Mouse (Mus musculus) neural tube, embryonic 14.5 days (tissue): ENCODE measurements around the gene AC170998.1. TPM values are rescaled to one million over a fixed set of nuclear protein-coding genes. Genes with fewer than 3 reads are reported as not detected.
"Not testable (repeated sequence)": the region's sequence is repeated elsewhere in the genome, so short reads cannot be mapped to it uniquely, and the experiment has no call there.

Source experiments
- ATAC-seq: fragments of 200-750 bp; cut with Nextera tagmentation; 2 replicates; pipeline ENCODE4 v1.8.0; 2017; ENCODE audit warnings: low read depth, mild to moderate bottlenecking, moderate TSS enrichment, moderate library complexity
- H3K27ac ChIP-seq: fragments of 300-500 bp; sonication (generic); 2 replicates; pipeline ENCODE4 v1.5.1; 2014; ENCODE audit warnings: low read depth, mild to moderate bottlenecking, control low read depth, low read length, moderate library complexity, mixed read lengths
- H3K27me3 ChIP-seq: fragments of 300-500 bp; sonication (generic); 2 replicates; pipeline ENCODE4 v1.6.1; 2014; ENCODE audit warnings: low read length; ENCODE audit not compliant: control insufficient read depth, insufficient read depth
- H3K36me3 ChIP-seq: fragments of 300-500 bp; sonication (generic); 2 replicates; pipeline ENCODE4 v1.6.1; 2014; ENCODE audit warnings: low read length, mixed read lengths; ENCODE audit not compliant: control insufficient read depth, insufficient read depth
- H3K4me1 ChIP-seq: fragments of 300-500 bp; sonication (generic); 2 replicates; pipeline ENCODE4 v1.6.1; 2014; ENCODE audit warnings: low read length; ENCODE audit not compliant: control insufficient read depth, insufficient read depth
- H3K4me2 ChIP-seq: fragments of 300-500 bp; sonication (generic); 2 replicates; pipeline ENCODE4 v1.6.1; 2014; ENCODE audit warnings: mild to moderate bottlenecking, low read depth, low read length, control low read depth
- H3K4me3 ChIP-seq: fragments of 300-500 bp; sonication (generic); 2 replicates; pipeline ENCODE4 v1.5.1; 2014; ENCODE audit warnings: low read depth, low read length, control low read depth, mixed read lengths
- H3K9ac ChIP-seq: fragments of 300-500 bp; sonication (generic); replicated peaks from 2 replicates; pipeline ENCODE4 v1.6.1; 2014; ENCODE audit warnings: low read depth, mild to moderate bottlenecking, control low read depth, low read length, mixed read lengths
- H3K9me3 ChIP-seq: fragments of 300-500 bp; sonication (generic); 2 replicates; pipeline ENCODE4 v1.6.1; 2016; ENCODE audit warnings: low read length; ENCODE audit not compliant: control insufficient read depth
- WGBS: fragments of 180-500 bp; shearing (Covaris S2); extraction: QIAGEN DNeasy Blood & Tissue Kit; methylation state at CpG from one replicate; pipeline ENCODE4 v1.1.7; 2014; 5-methylcytosine and 5-hydroxymethylcytosine counted together
- polyA plus RNA-seq: library from polyadenylated mRNA; unstranded; fragments of >200 nt; fragmentation: Nextera tagmentation; extraction: Ambion mirVana; gene quantifications from 2 replicates; pipeline ENCODE4 v1.2.1, GENCODE M21; 2014

Gene AC170998.1
- polyA plus RNA-seq, 1 experiment from 2014 or later: 2.3 TPM

DNA sequence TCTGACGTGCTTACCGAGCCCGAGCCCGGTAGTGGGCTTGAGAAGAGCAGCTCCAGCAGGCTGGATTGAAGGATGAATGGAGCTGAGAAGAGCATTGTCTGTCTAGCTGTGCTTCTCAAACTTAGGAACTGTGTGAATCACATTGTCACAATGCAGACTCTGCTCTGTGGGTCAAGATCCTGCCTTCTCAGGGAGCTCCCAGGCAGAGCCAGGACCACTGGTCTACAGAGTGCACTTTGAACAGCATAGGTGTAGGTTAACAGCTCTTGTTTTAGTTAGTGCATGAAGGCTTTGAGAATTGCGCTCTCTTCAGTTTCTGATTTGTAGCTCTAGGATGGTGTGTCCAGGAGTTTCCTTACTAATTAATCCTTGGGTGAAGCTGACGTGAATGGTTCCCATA is 14.6 kb upstream of the AC170998.1 start:
- no peak overlapping the region for H3K27ac ChIP-seq
- H3K9ac ChIP-seq: no peak overlapping the region
- WGBS: 92% methylated on average over 6 of the region's 6 CpGs
- ATAC-seq: no peak
- H3K4me1 ChIP-seq: peaks cover 8% of the 10 kb centered on the region; the same call in 1 of the 2 replicates
- H3K36me3 ChIP-seq: no peaks in the 10 kb centered on the region; the same call in 1 of the 2 replicates
- no peak overlapping the region for H3K4me2 ChIP-seq
- H3K27me3 ChIP-seq: no peaks in the 10 kb centered on the region
- no peak overlapping the region for H3K4me3 ChIP-seq
- H3K9me3 ChIP-seq: no peaks in the 10 kb centered on the region

GRCm38 (mm10) chr17:28712305-28712704 is 13.6 kb upstream of the AC170998.1 start:
- ATAC-seq: no peak
- Histone ChIP-seq H3K27ac (no peak overlapping the region), H3K9me3 (no peaks in the 10 kb centered on the region), H3K4me1 (peaks cover 8% of the 10 kb centered on the region; the same call in 1 of the 2 replicates), H3K36me3 (no peaks in the 10 kb centered on the region; the same call in 1 of the 2 replicates), H3K27me3 (no peaks in the 10 kb centered on the region), H3K4me3 (no peak overlapping the region), H3K4me2 (no peak overlapping the region), H3K9ac (no peak overlapping the region)
- 83% methylated on average over 6 of the region's 6 CpGs for WGBS

DNA sequence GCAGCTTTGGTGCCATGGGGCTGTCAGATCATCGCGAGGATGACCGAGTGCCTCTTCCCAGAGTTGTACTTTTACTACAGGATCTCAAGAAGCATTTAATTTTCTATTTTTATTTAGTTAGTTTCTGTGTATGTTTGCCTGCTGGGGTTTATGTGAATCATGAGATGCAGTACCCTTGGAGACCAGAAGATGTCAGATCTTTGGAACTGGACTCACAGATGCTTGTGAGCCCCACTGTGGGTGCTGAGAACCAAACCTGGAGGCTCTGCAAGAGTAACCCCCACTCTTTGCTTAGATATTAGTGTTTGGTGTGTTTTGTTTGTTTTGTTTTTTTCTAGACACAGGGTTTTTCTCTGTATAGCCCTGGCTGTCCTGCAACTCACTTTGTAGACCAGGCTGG is 11.9 kb upstream of the AC170998.1 start:
- no peaks in the 10 kb centered on the region; the same call in 1 of the 2 replicates for H3K36me3 ChIP-seq
- H3K27me3 ChIP-seq: no peaks in the 10 kb centered on the region
- no peak overlapping the region for H3K4me2 ChIP-seq
- H3K27ac ChIP-seq: no peak overlapping the region
- WGBS: 94% methylated on average over 3 of the region's 3 CpGs
- peaks cover 7% of the 10 kb centered on the region; the same call in 1 of the 2 replicates for H3K4me1 ChIP-seq
- no peak overlapping the region for H3K9ac ChIP-seq
- ATAC-seq: no peak
- H3K4me3 ChIP-seq: no peak overlapping the region
- no peaks in the 10 kb centered on the region for H3K9me3 ChIP-seq

- H3K36me3 ChIP-seq: peaks cover 7% of the 10 kb centered on the region
- H3K4me3 ChIP-seq: no peak overlapping the region
- H3K27me3 ChIP-seq: no peaks in the 10 kb centered on the region
- H3K27ac ChIP-seq: no peak overlapping the region
- H3K9me3 ChIP-seq: no peaks in the 10 kb centered on the region
- no peaks in the 10 kb centered on the region for H3K4me1 ChIP-seq
- no peak overlapping the region for H3K4me2 ChIP-seq
- no peak for ATAC-seq
- WGBS: 86% methylated on average over 6 of the region's 7 CpGs
- H3K9ac ChIP-seq: no peak overlapping the region
Measured at GRCm38 (mm10) chr17:28715832-28716548, 9.9 kb upstream of the AC170998.1 start.

DNA sequence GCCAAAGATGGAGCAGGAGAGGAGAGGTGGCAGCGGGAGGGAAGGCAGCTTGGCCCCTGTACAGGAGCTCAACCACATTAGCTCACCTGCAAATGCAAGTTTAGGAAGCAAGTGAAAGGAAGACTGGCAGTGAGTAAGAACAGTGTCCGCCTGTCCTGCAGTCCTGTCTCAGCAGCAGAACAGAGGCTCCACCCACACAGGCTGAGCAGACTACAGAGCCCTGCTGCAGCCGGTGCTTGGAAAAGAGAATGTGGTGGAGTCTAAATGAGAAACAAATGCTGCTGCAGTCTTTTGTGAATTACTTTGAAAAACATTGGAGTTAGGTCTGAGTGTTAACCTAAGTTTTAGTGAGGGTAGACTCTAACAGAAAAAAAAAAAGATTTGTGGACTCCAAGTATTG is 8.3 kb upstream of the AC170998.1 start:
- no peak for ATAC-seq
- Histone ChIP-seq H3K4me1 (no peaks in the 10 kb centered on the region), H3K9me3 (no peaks in the 10 kb centered on the region), H3K4me3 (no peak overlapping the region), H3K4me2 (no peak overlapping the region), H3K36me3 (peaks cover 7% of the 10 kb centered on the region), H3K9ac (no peak overlapping the region), H3K27ac (no peak overlapping the region), H3K27me3 (no peaks in the 10 kb centered on the region)
- WGBS: 90% methylated on average over 3 of the region's 3 CpGs

DNA sequence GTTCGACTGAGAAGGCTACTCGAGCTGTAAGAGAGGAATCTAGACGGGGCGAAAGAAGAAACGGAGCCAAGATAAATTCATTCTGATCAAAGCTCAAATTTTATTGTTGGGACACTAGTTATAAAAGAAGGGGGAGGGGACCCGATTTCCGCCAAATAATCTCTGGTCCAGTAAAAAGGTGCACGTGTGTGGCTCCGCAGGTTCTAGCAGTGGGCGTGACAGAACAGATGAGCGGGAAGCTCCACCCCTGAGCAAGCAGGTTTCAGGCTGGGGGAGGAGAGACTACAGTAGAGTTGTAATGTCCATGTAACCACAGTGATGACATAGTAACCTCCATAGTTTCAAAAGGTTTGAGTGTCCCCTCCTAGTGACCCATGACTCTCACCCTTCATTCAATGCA is 1.6 kb downstream of the AC170998.1 start:
- 92% methylated on average over 11 of the region's 11 CpGs for WGBS
- H3K4me2 ChIP-seq, H3K27me3 ChIP-seq, ATAC-seq, H3K4me1 ChIP-seq, H3K9ac ChIP-seq, H3K27ac ChIP-seq, H3K4me3 ChIP-seq, H3K9me3 ChIP-seq: not testable (repeated sequence)
- H3K36me3 ChIP-seq: peaks cover 29% of the 10 kb centered on the region

DNA sequence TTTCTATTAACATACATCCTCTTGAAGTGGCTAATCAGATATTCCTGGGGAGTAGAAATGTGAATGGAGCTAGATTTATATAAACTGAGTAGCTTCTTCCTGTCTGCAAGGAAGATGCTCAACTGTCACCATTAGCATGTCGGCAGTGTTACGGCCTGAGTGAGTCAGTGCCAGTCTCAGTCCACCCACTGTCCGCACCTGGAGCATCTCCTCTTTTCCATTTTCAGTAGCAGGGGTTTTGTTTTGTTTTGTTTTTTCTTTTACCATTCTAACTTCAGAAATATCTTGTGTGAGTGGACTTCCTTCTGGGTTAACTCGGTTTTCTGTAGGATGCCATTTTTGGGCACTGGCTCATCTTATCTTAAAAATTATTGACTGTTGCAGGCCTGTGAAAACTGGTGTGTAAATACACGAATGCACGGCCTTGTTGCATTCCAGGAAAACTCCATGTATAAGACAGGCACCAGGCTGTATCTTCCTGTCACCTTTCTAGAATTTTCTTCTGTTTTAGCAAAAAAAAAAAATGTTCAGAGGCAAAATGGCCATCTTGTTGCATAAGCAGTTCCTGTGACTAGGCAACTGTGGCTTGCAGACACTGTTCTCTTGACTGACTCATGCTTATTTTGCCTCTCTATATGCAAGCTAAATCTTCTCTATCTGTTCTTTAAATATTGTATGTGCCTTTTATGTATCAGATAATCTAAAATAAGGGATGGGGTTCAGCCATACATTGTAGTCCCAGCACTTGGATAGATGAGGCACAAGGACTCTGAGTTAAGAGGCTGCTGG is 9.6 kb downstream of the AC170998.1 start:
- ATAC-seq: no peak
- Histone ChIP-seq H3K4me1 (no peaks in the 10 kb centered on the region), H3K9me3 (no peaks in the 10 kb centered on the region), H3K36me3 (peaks cover 4% of the 10 kb centered on the region; the same call in 1 of the 2 replicates), H3K9ac (no peak overlapping the region), H3K4me2 (no peak overlapping the region), H3K4me3 (no peak overlapping the region), H3K27ac (no peak overlapping the region), H3K27me3 (no peaks in the 10 kb centered on the region)
- 91% methylated on average over 6 of the region's 6 CpGs for WGBS

DNA sequence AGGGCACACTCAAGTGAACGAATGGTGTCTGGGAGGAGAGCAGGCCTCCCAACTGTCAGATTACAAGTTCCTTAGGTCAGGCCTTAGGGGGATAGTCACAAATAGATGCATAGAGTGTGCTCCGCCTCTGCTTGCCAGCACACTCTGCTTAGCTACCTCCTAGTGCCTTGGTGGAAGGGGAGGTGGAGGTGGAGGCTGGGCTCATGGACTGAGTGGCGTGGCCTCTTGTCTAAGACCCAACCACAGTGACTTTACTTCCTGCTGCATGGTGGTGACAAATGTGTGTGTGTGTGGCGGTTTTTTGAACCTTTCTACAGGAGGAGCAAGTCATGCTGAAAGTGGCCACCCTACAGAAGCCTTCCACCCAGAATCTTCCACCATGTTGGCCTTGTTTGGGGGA is 10.6 kb downstream of the AC170998.1 start:
- Histone ChIP-seq H3K9ac (no peak overlapping the region), H3K9me3 (no peaks in the 10 kb centered on the region), H3K4me3 (no peak overlapping the region), H3K27me3 (no peaks in the 10 kb centered on the region), H3K4me2 (no peak overlapping the region), H3K4me1 (no peaks in the 10 kb centered on the region), H3K36me3 (peaks cover 2% of the 10 kb centered on the region; the same call in 1 of the 2 replicates), H3K27ac (no peak overlapping the region)
- WGBS: 93% methylated on average over 4 of the region's 4 CpGs
- ATAC-seq: no peak

GRCm38 (mm10) chr17:28737973-28738372 is 12.1 kb downstream of the AC170998.1 start:
- 91% methylated on average over 4 of the region's 4 CpGs for WGBS
- H3K4me1 ChIP-seq: no peaks in the 10 kb centered on the region
- no peak overlapping the region for H3K4me2 ChIP-seq
- no peak overlapping the region for H3K27ac ChIP-seq
- H3K27me3 ChIP-seq: no peaks in the 10 kb centered on the region
- no peak overlapping the region for H3K4me3 ChIP-seq
- peaks cover 12% of the 10 kb centered on the region for H3K36me3 ChIP-seq
- no peak overlapping the region for H3K9ac ChIP-seq
- H3K9me3 ChIP-seq: no peaks in the 10 kb centered on the region
- no peak for ATAC-seq
